Mouse (Mus musculus): ENCODE measurements around the gene Lao1.
"Not testable (repeated sequence)": the region's sequence is repeated elsewhere in the genome, so short reads cannot be mapped to it uniquely, and the experiment has no call there.

Lao1 gene

DNA sequence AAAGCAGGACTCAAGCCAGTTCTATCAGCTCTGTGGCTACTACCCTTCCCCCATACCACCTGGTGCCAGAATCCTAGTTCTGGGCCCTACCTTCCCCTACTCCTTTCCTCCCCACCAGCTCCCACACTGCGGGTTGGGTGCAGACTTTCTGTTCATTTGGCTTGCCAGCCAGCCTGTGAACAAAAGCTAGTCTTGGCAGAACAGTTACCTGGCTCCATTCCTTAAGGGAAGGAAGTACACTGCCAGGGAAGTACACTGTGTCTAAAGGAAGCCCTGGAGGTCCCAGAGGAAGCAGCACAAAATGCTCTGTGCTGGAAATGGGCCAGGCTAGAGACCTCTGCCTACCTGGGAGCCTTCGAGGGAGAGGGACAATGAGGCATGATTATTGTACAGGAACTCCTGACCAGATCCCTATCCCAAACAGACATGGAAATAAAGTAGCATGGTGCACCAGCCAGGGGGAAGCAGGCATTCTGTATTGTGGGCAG is at the start of gene Lao1:
Lao1 (plus strand) TSS at position 438 of the 488 bp plus-strand sequence.
- DNase-seq = peak; percentile 3 to 20

DNA sequence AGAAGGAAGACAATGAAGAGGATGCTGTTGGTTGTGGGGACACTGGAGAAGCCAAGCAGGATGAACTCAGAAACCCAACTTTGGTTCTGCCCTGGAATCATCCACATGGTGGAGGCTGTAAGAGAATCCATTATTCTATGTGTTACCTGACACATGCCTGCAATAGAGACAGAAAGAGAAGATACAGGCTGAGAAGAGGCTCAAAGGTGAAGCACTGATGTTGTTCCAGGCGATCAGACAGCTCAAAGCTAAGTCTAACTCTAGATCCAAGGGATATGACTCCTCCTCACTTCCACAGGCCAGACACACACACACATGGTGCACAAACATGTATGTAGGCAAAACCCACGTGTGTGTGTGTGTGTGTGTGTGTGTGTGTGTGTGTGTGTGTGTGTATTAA is 44.0 kb upstream of the Lao1 start, which contains the start of gene Olfr1329:
Olfr1329 (minus strand) TSS at position 101 of the 400 bp plus-strand sequence.
- DNase-seq = not testable (repeated sequence)

DNA sequence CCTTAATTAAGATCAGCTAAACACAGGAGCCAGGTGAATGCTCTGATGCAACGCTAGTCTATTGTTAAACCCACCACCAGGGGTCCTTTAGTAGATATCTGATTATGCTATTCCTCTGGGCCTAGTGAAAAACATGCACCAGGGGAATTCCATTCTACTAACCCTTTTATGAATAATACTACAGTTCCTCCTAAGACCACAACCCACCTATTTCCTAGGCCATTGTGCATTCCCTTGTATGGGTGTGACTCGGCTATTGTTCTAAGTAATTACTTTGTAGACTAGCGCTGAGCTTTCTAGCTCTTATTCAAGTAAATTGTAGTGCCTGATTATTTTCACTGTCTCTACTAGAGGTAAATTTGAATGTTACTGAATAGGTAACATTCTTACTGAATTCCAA is 30.1 kb upstream of the Lao1 start:
- DNase-seq = not testable (repeated sequence)

DNA sequence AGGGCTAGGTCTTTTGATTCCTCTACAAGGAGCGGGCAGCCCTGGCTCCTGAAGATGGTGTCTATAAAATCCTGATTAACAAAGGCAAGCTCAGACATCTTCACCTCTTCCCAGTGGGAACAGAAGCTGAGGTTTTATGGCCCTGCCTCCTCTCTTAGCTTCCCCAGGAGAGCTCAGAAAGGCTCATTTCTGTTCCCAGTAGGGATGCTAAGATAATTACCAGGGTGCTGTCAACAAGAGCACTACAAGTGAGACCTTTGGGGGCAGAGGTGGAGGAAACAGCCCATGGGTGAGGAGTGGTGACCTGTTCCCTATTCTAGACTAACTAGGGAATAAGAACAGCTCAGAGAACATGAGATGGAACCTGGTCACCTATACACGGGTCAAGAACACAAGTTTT is 22.9 kb upstream of the Lao1 start, which contains the start of gene Olfr1328:
Olfr1328 (minus strand) TSS at position 101 of the 400 bp plus-strand sequence.
- DNase-seq = no peak

DNA sequence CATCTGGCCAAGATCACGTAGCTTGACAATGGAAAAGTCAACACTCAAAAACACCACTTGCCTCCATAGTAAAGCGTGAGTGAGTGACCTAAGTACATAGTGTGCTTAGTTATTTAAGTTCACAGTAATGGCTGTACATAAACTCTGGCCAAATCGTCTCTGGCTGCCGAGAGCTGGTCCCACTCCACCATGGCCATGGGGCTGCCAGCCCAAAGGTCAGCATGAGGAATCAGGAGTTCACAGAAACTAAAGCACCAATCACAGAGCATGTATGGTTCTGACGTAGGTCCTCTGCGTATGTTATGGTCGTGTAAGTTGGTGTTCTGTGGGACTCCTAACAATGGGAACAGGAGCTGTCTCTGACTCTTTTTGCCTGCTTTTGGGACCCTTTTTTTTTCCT is 2.6 kb upstream of the Lao1 start:
- DNase-seq = no peak

DNA sequence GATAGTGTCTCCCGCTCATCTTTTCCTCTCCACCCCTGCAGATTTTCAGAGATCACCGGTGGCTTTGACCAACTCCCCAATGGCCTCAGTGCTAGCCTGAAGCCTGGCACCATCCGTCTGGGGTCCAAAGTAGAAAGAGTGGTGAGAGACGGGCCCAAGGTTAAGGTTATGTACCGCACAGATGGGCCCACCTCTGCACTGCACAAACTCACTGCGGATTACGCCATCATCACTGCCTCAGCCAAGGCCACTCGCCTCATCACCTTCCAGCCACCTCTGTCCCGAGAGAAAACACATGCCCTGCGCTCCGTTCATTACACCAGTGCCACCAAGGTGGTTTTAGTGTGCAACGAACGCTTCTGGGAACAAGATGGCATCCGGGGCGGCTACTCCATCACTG is 6.3 kb downstream of the Lao1 start:
- no peak for DNase-seq

DNA sequence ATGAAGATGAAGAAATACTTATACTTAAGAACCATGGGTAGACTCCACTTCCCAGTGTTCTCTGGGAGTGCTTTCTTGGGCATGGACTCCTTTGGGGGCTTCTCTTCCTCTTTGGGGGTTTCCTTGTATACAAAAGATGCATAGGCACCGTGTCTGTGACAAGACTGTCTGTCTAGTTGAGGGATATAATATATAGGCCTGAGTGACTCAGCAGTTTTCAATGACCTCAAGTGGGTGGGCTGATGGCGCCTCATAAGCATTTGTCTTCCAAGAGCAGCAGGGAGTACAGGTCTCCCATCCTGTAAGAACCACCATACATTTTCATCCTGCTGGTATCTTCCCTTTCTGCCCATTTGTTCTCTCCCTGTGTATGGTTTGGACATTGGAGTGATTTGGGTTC is 11.9 kb downstream of the Lao1 start:
- DNase-seq = no peak

DNA sequence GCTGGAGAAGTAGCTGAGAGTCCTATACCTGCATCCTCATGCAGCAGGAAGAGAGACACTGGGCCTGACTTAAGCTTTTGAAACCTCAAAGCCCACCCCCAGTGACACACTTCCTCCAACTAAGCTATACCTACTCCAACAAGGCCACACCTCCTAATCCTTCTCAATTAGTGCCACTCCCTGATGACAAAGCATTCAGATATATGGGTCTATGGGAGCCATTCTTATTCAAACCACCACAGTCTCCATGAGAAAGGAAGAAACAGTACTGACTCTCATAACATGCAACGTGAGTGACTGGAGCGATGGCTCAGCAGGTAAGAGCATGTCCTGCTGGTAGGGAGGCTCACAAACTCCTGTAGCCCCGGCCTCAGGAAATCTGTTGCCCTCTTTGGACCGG is 23.9 kb downstream of the Lao1 start:
- DNase-seq = no peak

DNA sequence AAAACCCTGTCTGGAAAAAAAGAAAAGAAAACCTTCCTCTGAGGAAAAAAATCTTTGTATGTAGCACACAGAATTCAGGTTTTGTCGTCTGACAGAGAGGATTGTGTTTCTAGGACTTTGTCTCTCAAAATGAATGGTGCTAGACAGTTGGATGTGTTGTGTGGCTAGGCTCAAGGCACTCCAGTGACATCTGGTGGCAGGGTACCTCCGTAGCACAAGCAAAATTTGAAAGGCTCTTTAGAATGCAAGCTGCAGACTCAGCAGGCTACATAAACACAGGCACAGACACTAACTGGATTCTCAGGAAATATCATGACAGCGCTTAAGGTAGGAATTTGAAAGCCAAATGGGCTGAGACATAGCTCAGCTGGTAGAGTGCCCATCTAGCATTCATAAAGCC is 27.2 kb downstream of the Lao1 start:
- DNase-seq = peak in 1 of 2 experiments; percentile 58

DNA sequence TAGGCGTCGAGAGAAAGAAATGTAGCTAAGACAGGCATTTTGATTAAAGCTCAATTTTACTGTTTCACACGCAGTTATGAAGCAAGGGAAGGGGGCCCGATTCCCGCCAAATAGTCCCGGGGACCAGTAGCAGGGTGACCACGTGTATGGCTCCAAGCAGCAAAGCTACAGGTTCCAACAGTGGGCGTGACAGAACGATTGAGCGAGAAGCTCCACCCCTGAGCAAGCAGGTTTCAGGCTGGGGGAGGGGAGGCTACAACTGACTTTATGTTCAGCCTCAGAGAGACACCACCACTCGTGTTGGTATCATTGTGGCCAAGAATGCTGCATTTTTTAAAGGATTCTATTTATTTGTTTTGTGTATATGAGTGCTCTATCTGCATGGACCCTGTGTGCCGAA is 28.0 kb downstream of the Lao1 start:
- no peak for DNase-seq

DNA sequence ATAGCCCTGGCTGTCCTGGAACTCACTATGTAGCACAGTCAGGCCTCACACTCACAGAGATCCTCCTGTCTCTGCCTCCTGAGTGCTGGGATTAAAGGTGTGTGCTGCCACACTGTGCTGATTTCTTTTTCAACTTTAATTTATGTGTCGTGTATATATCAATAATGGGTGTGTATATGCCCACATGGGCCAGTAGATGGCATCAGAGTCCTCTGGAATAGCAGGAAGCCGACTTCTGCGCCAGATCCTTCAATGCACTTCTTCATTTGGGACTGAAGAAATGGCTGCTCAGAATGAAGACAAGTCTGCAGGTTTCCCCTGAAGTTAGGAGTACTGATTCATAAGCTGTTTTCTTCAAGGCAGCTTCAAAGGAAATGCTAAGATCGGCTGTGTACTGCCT is 30.4 kb downstream of the Lao1 start:
- no peak for DNase-seq

DNA sequence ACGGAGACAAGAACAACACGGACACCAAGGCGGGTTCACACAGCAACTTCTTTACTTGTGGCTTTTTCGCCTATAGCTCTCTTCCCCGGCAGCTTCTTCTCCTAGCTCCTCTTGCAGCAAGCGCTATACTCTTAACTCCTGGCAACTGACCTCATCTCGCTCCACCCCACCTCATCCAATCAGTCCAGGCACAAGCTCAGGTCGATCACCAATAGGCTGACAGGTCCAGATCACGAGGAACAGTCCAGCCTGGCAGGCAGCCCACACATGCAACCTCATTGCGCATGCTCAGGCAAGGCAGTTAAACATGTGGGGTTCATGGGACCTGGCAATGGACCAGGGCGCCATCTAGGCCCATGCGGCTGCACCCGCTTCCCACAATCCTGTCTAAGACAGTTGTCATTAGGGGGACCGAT is 35.8 kb downstream of the Lao1 start:
- DNase-seq = no peak

DNA sequence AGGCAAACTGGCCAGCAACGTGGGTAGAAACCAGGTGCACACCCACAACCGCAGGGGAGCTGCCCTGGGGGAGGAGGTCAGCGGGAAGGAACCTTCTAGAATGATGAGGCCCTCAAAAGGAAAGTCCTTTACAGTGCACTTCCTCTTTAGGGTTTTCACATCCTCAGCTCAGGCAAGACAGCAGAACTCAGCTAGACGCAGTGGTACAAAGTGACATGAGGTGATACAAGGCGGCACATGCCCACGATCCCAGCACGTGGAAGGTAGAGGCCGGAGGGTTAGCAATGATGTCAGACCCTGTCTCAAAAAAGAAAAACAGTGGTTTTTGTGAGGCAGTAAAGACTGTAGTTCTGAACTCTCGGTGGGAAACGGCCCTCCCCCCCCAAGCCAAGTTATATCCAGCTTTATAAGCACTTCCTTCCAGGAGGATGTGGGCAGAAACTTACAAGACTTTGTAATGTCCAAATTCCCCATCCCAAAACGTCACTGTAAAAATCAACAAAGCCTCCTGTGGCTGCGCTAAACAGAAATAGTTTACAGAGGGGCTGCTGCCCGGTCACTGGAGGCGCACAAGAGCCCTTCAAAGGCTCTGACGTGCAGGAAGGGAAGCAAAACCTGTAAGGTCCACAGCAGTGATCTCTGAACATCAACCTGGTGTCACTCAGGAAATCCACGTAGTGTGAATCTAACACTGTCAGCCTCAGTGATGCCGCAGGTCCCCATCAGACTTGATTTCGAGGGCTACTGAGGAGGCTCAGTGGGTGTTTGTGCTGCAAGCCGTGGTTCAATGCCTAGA is 38.5 kb downstream of the Lao1 start:
- no peak for DNase-seq

DNA sequence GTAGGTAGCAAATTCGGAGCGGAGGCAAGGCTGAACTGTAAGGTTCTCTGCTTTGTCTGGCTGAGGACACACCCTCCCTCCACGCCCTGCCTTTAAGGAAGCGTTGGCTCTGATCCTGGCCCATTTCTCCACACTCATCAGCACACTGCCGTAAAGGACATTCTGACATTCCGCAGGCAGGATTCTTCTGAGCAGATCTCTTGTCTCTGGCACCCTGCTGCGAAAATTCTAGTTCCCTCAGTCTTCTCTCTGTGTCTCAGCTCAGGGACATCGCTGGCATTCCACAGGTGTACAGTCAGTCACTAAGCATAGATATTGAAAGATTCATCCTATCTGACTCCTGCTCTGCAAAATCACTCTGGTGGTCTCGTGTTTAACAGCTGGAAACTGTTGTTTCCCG is 40.3 kb downstream of the Lao1 start:
- DNase-seq = no peak

DNA sequence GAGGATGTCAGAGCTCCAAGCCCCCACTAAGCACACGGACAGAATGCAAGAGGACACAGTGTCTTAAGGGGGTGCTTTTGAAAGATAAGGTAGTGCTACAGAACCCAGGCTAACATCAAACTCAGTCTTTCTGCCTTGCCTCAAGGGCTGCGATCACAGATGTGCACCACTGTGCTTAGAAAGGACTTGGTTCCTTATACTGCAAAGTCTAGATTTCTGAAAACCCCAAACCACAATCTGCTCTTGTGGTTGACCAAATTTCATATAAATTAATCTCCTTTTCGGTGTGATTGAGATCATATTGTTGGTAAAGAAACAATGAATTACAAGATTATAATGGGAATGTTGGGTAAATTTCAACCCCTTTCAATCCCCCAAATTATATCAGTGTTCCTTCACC is 41.1 kb downstream of the Lao1 start:
- DNase-seq = no peak

DNA sequence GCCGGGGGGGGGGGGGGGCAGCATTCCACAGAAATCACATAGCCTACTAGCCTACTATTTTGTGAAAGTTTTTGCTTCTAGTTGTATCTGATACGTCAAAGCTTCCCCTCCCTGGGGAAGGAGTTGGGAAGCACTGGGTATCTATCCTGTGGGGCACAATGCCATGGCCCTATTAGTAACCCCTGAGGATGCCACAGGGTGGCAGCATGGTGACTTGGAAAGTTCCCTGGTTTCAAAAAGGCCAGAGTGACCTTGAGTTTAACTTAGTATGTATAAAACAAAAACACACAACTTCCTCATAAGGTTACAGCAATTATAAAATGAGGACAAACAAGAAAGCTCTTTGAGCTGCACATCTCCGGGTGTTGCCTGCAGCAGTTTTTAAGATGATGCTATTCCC is 42.8 kb downstream of the Lao1 start:
- peak; percentile 47 to 61 for DNase-seq

DNA sequence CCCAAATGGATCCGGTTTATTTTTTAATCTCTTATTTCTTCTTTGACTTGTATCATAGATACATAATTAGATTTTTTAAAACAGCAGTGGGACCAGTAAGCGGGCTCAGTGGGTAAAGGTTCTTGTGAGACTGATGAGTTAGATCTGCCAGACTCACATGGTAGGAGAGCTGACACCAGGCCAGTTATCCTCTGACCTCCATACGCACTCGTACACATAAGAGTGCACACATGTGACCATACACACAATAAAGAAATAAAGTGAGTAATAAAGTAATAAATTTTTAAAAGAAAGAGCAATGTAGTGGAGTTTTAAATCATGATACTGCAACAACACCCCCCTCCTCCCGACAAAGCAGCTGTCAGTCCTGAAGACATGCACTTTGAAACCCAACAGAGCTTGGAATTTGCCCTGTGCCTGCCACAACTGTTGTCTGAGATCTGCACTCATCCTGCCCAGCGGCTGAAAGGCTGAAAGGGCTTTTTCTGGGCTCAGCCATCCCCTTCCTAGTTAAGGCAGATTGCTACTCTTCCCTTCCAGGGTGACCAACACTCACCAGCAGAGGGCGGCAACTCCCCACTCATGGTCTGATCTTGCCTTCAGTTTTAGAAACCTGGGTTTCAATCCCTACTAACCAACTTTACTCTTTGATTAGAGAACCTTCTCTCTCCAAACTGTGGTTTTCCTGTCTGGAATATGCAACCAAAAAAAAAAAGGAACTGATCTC is 43.4 kb downstream of the Lao1 start:
- peak; percentile 82 to 93 for DNase-seq

DNA sequence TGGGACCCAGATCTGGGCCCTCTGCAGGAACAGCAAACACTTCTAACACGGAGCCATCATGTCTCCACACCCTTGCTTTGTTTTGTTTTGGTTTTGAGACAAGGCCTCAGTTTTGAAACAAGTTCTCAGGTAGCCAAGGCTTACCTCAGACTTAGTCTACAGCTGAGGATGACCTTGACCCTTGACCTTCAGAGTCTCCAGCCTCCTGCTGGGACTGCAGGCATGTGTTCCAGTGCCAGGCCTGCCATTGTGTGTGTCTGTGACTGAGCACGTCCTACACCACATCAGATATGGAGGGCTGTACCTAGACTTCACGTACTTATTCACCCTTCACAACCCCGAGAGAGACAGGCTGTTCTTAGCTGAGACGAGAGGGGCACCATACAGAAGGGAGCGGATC is 46.2 kb downstream of the Lao1 start:
- DNase-seq = no peak

DNA sequence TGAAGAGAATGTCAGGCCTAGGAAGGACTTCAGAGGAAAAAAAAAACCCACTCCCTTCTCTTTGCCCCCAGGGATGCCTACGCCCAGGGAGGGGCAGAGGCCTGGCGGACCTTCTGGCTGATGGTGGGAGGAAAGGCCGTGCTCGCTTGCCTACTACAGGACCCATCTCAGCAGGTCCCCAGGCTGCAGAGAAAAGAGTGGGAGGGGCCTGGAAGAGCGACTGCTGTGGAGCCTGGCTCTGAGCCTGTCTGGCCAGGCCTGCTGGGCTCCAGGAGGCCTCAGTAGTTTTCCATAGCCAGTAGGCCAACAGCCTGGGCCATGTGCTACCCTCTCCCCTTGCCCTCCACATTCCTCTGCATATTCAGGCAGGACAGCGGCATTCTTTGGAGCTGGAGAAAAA is 47.1 kb downstream of the Lao1 start:
- DNase-seq = peak; percentile 56 to 79

DNA sequence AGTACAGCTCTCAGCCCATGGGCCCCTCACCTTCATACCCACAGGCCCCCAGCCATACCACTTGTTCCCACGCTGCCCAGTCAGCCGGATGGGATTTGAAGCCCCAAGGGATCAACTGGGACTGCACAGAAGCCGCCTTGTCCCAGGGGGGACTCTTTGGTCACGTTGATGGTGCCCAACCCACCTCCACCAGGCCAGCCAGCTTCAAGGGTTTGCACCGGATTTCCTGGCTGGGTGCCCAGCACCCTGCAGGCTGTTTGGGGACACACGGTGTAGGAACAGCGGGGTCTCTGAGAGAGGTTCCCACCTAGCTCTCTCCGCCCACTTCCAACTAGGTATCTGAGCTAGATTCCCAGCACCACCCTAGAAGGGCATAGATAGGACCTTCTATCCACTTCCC is 48.4 kb downstream of the Lao1 start:
- DNase-seq = no peak

DNA sequence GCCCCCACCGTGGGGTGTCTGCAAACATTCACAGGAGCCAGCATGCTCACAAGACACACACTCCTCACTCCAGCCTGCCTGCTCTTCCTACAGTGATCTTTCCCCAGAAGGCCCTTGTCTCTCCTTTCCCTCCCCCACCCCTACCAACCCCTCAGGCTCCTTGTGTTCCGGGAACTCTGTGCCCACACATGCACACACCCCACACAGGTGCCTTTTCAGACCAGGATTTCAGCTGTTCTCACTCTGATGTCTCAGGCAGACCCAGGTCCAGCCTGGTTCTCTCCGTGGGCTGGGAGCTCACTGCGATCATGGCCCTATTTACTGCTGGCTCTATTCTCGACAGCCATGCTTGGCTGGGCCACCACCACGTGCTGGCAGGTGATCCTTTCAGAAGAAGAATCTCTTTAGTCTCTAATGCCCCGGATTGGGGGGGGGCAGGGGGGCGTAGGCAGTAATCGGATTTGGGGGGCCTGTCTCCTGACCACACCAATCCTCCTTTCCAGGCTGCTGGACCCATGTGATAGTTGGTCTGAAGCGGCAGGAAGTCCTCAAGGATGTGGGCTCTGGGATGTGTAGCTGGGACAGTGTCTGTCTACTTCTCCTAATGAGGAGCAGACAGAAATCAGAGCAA is 49.8 kb downstream of the Lao1 start:
- no peak for DNase-seq

DNA sequence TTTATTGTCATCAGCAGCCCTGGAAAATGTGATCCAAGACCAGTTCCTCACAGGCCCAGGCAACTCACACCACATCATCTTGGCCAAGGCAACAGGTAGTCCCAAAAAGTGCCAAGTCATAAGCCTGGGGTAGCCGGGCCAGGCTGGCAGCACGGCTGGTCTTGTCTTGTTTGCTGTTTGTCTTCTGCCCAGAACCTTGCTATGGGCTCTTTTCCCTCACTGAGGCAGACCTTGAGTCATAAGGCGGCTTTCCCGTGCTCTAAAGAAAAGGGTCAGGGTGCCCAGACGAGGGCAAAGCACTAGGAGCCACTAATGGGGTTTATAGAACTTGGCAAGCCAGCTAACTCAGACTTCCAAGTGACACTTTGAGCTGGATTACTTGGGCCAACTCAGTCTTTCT is 51.7 kb downstream of the Lao1 start:
- no peak for DNase-seq

DNA sequence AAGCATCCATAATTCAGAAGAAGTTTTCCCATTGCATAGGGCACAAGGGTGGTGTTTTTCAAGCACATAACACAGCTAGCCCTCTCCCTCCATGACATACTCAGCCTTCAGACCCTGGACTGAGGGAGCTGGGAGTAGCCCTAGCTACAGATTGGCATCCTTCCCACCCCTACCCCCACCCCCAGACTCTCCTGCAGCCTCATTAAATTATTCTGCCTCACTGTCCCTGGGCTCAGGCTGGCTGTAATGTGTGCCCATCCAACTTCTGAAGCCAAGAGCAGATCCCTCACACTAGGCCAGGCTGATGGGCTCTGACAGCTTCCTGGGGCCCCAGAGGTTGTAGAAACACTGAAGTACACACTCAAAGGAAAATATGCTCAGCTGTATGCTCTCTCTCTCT is 53.6 kb downstream of the Lao1 start:
- no peak for DNase-seq

DNA sequence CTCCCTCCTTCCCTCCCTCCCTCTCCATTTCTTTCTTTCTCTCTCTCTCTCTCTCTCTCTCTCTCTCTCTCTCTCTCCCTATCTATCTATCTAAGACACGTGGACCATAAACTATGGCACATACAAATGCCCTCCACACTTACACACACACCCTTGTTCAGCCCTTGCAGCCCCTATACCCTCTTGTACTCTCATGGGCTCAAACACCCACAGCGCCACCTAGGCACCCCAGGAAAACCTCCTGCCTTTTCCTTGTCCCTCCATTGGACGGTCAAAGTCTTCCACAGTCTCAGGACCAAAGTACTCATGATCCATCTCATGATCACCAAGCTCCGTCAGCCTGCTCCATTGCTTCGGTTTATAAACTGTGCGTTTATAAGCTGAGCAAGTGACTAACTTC is 54.2 kb downstream of the Lao1 start:
- no peak for DNase-seq
